Mouse (Mus musculus): Measurements from ENCODE around the gene D430042O09Rik. TPM values are rescaled to one million over a fixed set of nuclear protein-coding genes. Genes with fewer than 3 reads are reported as not detected.
A peak's percentile ranks its signal among the peaks of the same experiment; 100 is the strongest.

D430042O09Rik gene
- polyA plus RNA-seq, 1 experiment from 2014 or later: 8.7 TPM

DNA sequence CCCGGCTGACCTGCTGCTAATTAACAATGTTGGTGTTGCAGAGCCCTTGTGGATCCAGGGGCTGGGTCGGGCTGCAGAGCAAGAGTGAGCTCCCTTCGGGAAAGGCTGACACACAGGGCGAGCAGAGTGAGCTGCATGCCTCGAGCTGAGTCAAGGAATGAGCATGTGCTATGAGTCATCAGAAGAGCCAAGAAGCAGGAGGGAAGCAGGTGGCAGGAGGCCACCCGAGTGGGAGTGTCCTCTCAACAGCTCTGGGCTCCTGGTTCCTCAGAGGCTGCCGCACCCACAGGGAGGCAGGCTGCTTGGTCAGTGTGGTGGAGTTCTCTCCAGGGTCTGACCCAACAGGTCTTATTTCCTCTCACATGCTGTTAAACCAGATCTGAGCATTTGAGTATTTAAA lies 191.3 kb downstream of the D430042O09Rik start:
- WGBS (ENCODE audit: insufficient replicate concordance): 23% methylated on average over 7 of the region's 7 CpGs
- Histone ChIP-seq H3K9ac (ENCODE audit: low read depth, low read length) (no peak overlapping the region), H3K36me3 (ENCODE audit: control insufficient read depth, insufficient read depth, low read length) (no peaks in the 10 kb centered on the region), H3K27me3 (ENCODE audit: control insufficient read depth, insufficient read depth, low read length) (no peaks in the 10 kb centered on the region), H3K4me3 (ENCODE audit: low read depth, low read length) (no peak overlapping the region), H3K9me3 (replicated peaks; ENCODE audit: control insufficient read depth, low read length) (no peaks in the 10 kb centered on the region), H3K4me2 (no peak overlapping the region), H3K27ac (ENCODE audit: low read depth, low read length) (no peak overlapping the region), H3K4me1 (ENCODE audit: control insufficient read depth, insufficient read depth, low read length) (peaks cover 10% of the 10 kb centered on the region; the same call in 1 of the 2 replicates)
- 0 out of 2 replicates have a peak, but pooled peaks have one; percentile 63 for ATAC-seq (replicated peaks; ENCODE audit: insufficient number of reproducible peaks, low FRiP score, low TSS enrichment)

DNA sequence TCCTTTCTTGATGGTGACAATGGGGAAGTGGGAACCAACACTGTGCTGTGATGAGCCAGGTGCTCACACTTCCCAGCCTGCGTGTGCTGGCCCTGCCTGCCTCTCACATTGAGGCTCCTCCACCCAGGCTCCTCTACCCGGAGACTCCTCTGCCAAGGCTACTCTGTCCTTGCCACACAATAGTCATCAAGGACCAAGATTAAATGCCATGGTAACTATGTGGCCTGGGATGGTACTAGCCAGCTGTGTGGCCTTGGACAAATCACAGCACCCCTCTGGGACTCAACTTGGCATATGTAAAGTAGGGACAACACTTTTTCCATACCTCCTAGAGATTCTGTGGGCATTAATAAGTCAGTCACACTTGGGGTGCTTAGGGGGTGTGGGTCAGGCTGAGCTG lies 192.2 kb downstream of the D430042O09Rik start:
- H3K4me1 ChIP-seq (ENCODE audit: control insufficient read depth, insufficient read depth, low read length): peaks cover 10% of the 10 kb centered on the region; the same call in 1 of the 2 replicates
- H3K36me3 ChIP-seq (ENCODE audit: control insufficient read depth, insufficient read depth, low read length): no peaks in the 10 kb centered on the region
- no peak overlapping the region for H3K4me3 ChIP-seq (ENCODE audit: low read depth, low read length)
- no peak overlapping the region for H3K4me2 ChIP-seq
- H3K9ac ChIP-seq (ENCODE audit: low read depth, low read length): no peak overlapping the region
- ATAC-seq (replicated peaks; ENCODE audit: insufficient number of reproducible peaks, low FRiP score, low TSS enrichment): no peak
- WGBS (ENCODE audit: insufficient replicate concordance): 47% methylated on average over 2 of the region's 2 CpGs
- H3K27me3 ChIP-seq (ENCODE audit: control insufficient read depth, insufficient read depth, low read length): no peaks in the 10 kb centered on the region
- H3K27ac ChIP-seq (ENCODE audit: low read depth, low read length): no peak overlapping the region
- H3K9me3 ChIP-seq (replicated peaks; ENCODE audit: control insufficient read depth, low read length): no peaks in the 10 kb centered on the region

GRCm38 (mm10) chr7:125900386-125901161 lies 192.9 kb downstream of the D430042O09Rik start:
- no peak for ATAC-seq (replicated peaks; ENCODE audit: insufficient number of reproducible peaks, low FRiP score, low TSS enrichment)
- Histone ChIP-seq H3K9ac (ENCODE audit: low read depth, low read length) (no peak overlapping the region), H3K4me2 (no peak overlapping the region), H3K4me3 (ENCODE audit: low read depth, low read length) (no peak overlapping the region), H3K27me3 (ENCODE audit: control insufficient read depth, insufficient read depth, low read length) (no peaks in the 10 kb centered on the region), H3K27ac (ENCODE audit: low read depth, low read length) (no peak overlapping the region), H3K9me3 (replicated peaks; ENCODE audit: control insufficient read depth, low read length) (no peaks in the 10 kb centered on the region), H3K4me1 (ENCODE audit: control insufficient read depth, insufficient read depth, low read length) (peaks cover 10% of the 10 kb centered on the region; the same call in 1 of the 2 replicates), H3K36me3 (ENCODE audit: control insufficient read depth, insufficient read depth, low read length) (no peaks in the 10 kb centered on the region)
- WGBS (ENCODE audit: insufficient replicate concordance): 58% methylated on average over 13 of the region's 13 CpGs

DNA sequence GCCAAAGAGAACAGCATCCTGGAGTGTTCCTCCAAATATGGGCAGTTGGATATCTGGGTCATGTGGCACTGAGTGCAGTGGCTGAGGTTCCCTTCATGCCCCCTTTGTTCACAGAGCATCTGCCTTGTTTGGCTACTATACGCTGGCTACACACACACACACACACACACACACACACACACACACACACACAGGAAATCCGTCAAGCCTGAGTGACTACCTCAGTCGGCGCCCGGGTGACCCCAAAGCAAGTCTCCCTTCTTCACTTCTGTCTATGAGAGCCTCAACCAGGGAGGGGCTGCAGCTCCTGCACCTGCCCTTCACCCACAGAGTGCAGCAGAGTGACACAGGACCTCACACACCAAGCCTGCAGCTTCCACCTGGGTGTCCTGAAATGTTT lies 213.1 kb downstream of the D430042O09Rik start:
- ATAC-seq (replicated peaks; ENCODE audit: insufficient number of reproducible peaks, low FRiP score, low TSS enrichment): no peak
- H3K27me3 ChIP-seq (ENCODE audit: control insufficient read depth, insufficient read depth, low read length): peaks cover 2% of the 10 kb centered on the region; the same call in 1 of the 2 replicates
- peaks cover 13% of the 10 kb centered on the region; the same call in 1 of the 2 replicates for H3K4me1 ChIP-seq (ENCODE audit: control insufficient read depth, insufficient read depth, low read length)
- H3K36me3 ChIP-seq (ENCODE audit: control insufficient read depth, insufficient read depth, low read length): no peaks in the 10 kb centered on the region
- H3K4me3 ChIP-seq (ENCODE audit: low read depth, low read length): no peak overlapping the region
- no peaks in the 10 kb centered on the region for H3K9me3 ChIP-seq (replicated peaks; ENCODE audit: control insufficient read depth, low read length)
- H3K4me2 ChIP-seq: no peak overlapping the region
- H3K27ac ChIP-seq (ENCODE audit: low read depth, low read length): no peak overlapping the region
- no peak overlapping the region for H3K9ac ChIP-seq (ENCODE audit: low read depth, low read length)
- 65% methylated on average over 5 of the region's 5 CpGs for WGBS (ENCODE audit: insufficient replicate concordance)

DNA sequence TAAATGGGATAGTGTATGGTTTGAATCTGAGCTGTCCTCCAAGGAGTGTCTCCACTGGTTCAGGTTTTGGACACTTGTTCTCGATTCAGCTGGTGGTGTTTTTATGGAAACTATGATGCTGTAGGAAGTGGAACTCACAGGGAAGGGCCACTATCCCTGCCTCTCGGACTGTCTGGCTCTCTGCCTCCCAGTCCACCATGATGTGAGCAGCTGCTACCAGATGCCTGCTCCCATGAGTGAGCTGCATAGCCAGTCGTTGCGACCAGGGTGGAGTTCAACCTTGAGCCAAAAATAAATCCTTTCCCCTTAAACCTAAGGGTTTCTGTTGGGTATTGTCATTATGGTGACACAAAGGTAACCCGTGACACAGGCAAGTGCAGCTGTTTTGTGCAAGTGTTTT lies 216.4 kb downstream of the D430042O09Rik start:
- no peaks in the 10 kb centered on the region for H3K9me3 ChIP-seq (replicated peaks; ENCODE audit: control insufficient read depth, low read length)
- WGBS (ENCODE audit: insufficient replicate concordance): 73% methylated on average over 5 of the region's 5 CpGs
- H3K27ac ChIP-seq (ENCODE audit: low read depth, low read length): no peak overlapping the region
- H3K4me3 ChIP-seq (ENCODE audit: low read depth, low read length): no peak overlapping the region
- peaks cover 2% of the 10 kb centered on the region; the same call in 1 of the 2 replicates for H3K27me3 ChIP-seq (ENCODE audit: control insufficient read depth, insufficient read depth, low read length)
- H3K4me1 ChIP-seq (ENCODE audit: control insufficient read depth, insufficient read depth, low read length): peaks cover 12% of the 10 kb centered on the region; the same call in 1 of the 2 replicates
- no peaks in the 10 kb centered on the region for H3K36me3 ChIP-seq (ENCODE audit: control insufficient read depth, insufficient read depth, low read length)
- ATAC-seq (replicated peaks; ENCODE audit: insufficient number of reproducible peaks, low FRiP score, low TSS enrichment): no peak
- H3K9ac ChIP-seq (ENCODE audit: low read depth, low read length): no peak overlapping the region
- H3K4me2 ChIP-seq: no peak overlapping the region

Other genes with a start within 250 kb of the D430042O09Rik start
- gene Nsmce1, start 216.3 kb upstream of the D430042O09Rik start, polyA plus RNA-seq (2014; fragmentation: Nextera tagmentation; extraction: Ambion mirVana): 111 TPM in 2 replicates
- 1.5 and 1.6 TPM in 2 replicates for gene Il4ra, start 155.8 kb upstream of the D430042O09Rik start, polyA plus RNA-seq (2014; fragmentation: Nextera tagmentation; extraction: Ambion mirVana)
- gene Il21r, start 104.5 kb upstream of the D430042O09Rik start, polyA plus RNA-seq (2014; fragmentation: Nextera tagmentation; extraction: Ambion mirVana): 0.10 TPM in 1 of 2 replicates, not detected in the other
- gene Gtf3c1, start 108 bp upstream of the D430042O09Rik start, polyA plus RNA-seq (2014; fragmentation: Nextera tagmentation; extraction: Ambion mirVana): 32.1 and 33.2 TPM in 2 replicates

All from heart, embryonic 11.5 days (tissue).